Mouse (Mus musculus) testis, adult 2 months (tissue): ENCODE results near the gene Notum. TPM values are rescaled to one million over a fixed set of nuclear protein-coding genes. Genes with fewer than 3 reads are reported as not detected.

Source experiments
- H3K27ac ChIP-seq: fragments of 200-500 bp; 2 replicates; pipeline ENCODE4 v1.5.1; 2012; ENCODE audit warnings: low read depth, low read length; ENCODE audit not compliant: control insufficient read depth, insufficient read depth
- H3K27me3 ChIP-seq: fragments of 200-500 bp; 2 replicates; pipeline ENCODE4 v1.6.1; 2012; ENCODE audit warnings: mild to moderate bottlenecking, low read length, moderate library complexity; ENCODE audit not compliant: control insufficient read depth, insufficient read depth
- H3K36me3 ChIP-seq: fragments of 200-500 bp; 2 replicates; pipeline ENCODE4 v1.6.1; 2012; ENCODE audit warnings: mild to moderate bottlenecking, low read length; ENCODE audit not compliant: control insufficient read depth, insufficient read depth
- H3K4me1 ChIP-seq: fragments of 200-500 bp; 2 replicates; pipeline ENCODE4 v1.6.1; 2012; ENCODE audit warnings: low read length; ENCODE audit not compliant: control insufficient read depth, insufficient read depth
- H3K4me3 ChIP-seq: fragments of 200-500 bp; 2 replicates; pipeline ENCODE4 v1.5.1; 2012; ENCODE audit warnings: low read depth, mild to moderate bottlenecking, low read length, moderate library complexity, mixed read lengths; ENCODE audit not compliant: control insufficient read depth
- CTCF ChIP-seq: fragments of 200-500 bp; IDR thresholded peaks from 2 replicates; pipeline ENCODE4 v1.5.1; 2012; ENCODE audit warnings: low read depth, mild to moderate bottlenecking, inconsistent platforms, low read length, moderate library complexity; ENCODE audit not compliant: control insufficient read depth, insufficient read depth, insufficient replicate concordance
- POLR2A ChIP-seq: fragments of 200-500 bp; IDR thresholded peaks from 2 replicates; pipeline ENCODE4 v1.6.1; 2012; ENCODE audit warnings: low read depth, mild to moderate bottlenecking, inconsistent platforms, low read length, moderate library complexity; ENCODE audit not compliant: control insufficient read depth
- polyA plus RNA-seq: library from polyadenylated mRNA; depleted of rRNA; stranded (reverse); fragments of >200 nt; gene quantifications from 2 replicates; pipeline ENCODE4 v1.2.3, GENCODE M21; 2012

Notum gene
- polyA plus RNA-seq, 1 experiment = 0.36 TPM

DNA sequence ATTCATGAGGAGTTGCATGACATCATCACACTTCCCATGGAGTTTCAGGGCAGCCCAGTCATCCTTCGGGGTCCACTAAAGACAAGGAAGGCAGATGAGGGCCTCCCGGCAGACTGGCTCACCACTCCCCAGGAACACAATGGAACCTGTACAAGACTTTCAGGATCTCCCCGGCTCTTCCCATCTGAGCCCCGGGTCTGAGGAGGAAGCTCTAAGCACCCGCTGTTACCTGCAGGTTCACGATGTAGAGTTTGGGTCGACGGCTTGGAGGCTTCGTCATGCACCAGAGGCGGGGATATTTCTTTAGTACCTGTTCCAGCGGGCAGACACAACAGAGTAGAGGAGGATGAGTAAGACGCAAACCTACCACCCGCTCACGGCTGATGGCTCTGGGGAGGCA is 40.8 kb downstream of the Notum start:
- Histone ChIP-seq H3K27me3 (no peaks in the 10 kb centered on the region), H3K36me3 (no peaks in the 10 kb centered on the region), H3K4me1 (peaks cover 17% of the 10 kb centered on the region), H3K4me3 (no peak overlapping the region), H3K27ac (no peak overlapping the region)
- TF ChIP-seq CTCF (no peak), POLR2A (0 out of 2 replicates have a peak, but pooled peaks have one; percentile 6)

DNA sequence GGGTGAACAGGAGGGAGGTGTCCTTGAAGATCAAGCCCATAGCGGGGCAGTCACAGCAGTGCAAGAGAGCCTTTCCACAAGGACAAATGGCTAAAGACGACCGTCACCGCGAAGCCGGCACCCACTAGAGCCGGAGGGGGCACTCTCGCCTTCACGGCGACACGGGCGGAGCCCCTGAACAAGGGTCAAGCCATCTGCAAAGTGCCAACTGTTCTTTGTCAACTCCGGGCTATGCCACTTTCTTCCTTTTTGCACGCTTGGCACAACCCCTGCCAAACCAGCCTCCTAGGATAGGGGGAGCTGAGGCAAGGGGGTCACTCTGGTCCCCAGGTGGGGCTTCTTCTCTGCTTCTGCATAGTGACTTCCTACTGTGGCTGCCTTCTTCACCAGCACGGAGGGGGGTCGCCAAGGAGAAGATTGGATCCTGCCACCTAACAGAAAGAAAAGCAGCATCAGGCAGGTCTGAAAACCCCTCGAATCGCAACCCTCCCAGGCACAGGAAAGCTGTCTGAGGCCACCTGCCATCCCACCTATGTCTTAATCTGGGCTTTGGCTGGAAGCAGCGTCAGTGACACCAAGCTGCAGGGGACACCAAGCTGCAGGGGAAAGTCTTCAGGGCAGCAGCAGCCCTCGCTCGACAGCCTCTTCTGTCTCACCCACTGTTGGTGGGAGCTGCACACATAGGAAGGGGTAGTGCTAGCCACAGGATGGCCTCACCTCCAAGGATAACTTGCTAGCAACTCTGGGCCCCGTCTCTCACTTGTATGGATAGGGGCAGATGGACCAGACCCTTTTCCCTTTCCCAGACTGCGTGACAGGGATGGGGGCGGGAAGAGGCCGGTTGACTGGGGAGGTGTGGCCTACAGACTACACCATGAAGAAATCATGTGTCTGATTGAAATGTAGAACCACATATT is 42.1 kb downstream of the Notum start:
- H3K4me1 ChIP-seq = peaks cover 15% of the 10 kb centered on the region
- no peak for TF ChIP-seq POLR2A
- TF ChIP-seq CTCF = no peak
- no peaks in the 10 kb centered on the region for H3K36me3 ChIP-seq
- no peak overlapping the region for H3K27ac ChIP-seq
- no peak overlapping the region for H3K4me3 ChIP-seq
- no peaks in the 10 kb centered on the region for H3K27me3 ChIP-seq

- Histone ChIP-seq H3K36me3 (no peaks in the 10 kb centered on the region; the same call in 1 of the 2 replicates), H3K27ac (peak within 1 kb of the TSS; percentile 87), H3K4me3 (peak within 1 kb of the TSS; percentile 89), H3K27me3 (no peaks in the 10 kb centered on the region), H3K4me1 (peaks cover 15% of the 10 kb centered on the region)
- no peak for TF ChIP-seq CTCF
- peak; percentile 83 for TF ChIP-seq POLR2A
Observed at GRCm38 (mm10) chr11:120617519-120618112, 43.4 kb downstream of the Notum start, which contains the start of gene Pcyt2. Pcyt2 (minus strand) TSS chr11:120617936.

- no peak for TF ChIP-seq POLR2A
- no peak for TF ChIP-seq CTCF
- Histone ChIP-seq H3K27ac (peak overlapping the region; percentile 87), H3K36me3 (no peaks in the 10 kb centered on the region; the same call in 1 of the 2 replicates), H3K27me3 (no peaks in the 10 kb centered on the region), H3K4me1 (peaks cover 15% of the 10 kb centered on the region), H3K4me3 (peak overlapping the region; percentile 89)
Observed at GRCm38 (mm10) chr11:120616617-120617294, 44.2 kb downstream of the Notum start.

- Histone ChIP-seq H3K36me3 (no peaks in the 10 kb centered on the region; the same call in 1 of the 2 replicates), H3K4me1 (peaks cover 15% of the 10 kb centered on the region), H3K27ac (no peak overlapping the region), H3K4me3 (no peak overlapping the region), H3K27me3 (no peaks in the 10 kb centered on the region)
- no peak for TF ChIP-seq CTCF
- no peak for TF ChIP-seq POLR2A
Observed at GRCm38 (mm10) chr11:120615606-120616203, 45.3 kb downstream of the Notum start.

DNA sequence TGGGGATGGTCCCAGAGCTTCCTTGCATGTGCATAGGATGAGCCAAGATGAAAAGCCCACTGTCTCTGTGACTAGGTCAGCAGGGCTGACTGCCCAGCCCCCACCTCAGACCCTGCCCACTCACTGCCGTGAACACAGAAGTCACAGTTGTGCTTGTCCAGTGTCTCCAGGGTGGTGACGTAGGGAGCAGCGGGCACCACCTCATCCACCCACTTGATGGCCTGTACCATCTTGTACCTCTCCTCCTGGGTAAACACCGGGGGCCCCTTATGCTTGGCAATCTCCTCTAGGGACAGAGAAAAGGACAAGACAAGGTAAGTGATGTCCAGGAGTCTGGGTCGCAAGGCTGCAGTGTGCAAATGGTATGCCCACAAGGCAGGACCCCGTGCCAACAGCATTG is 45.8 kb downstream of the Notum start:
- Histone ChIP-seq H3K27me3 (no peaks in the 10 kb centered on the region), H3K4me1 (peaks cover 15% of the 10 kb centered on the region), H3K36me3 (no peaks in the 10 kb centered on the region; the same call in 1 of the 2 replicates), H3K4me3 (no peak overlapping the region), H3K27ac (no peak overlapping the region)
- no peak for TF ChIP-seq POLR2A
- no peak for TF ChIP-seq CTCF

DNA sequence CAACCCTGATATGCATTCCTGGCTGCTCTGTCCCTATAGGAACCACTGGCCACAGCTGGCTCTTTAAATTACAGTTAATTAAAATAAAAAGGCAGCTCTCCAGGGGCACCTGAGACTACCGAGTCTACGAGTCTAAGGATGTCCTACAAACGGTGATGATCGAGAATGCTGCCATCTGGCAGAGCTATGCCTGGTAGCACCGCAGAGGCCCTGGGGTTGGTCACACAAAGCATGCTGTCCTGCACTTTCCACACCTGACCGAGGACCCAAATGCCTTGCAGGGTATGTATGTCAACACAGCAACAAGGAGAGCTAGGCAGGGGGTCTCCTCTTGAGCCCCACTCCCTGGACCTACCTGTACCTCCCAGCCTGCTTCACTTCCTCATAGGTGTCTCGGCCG is 47.0 kb downstream of the Notum start:
- H3K4me1 ChIP-seq = peaks cover 19% of the 10 kb centered on the region
- H3K36me3 ChIP-seq = no peaks in the 10 kb centered on the region; the same call in 1 of the 2 replicates

More for the DNA sequence above, 47.0 kb downstream of the Notum start:
- Histone ChIP-seq H3K4me3 (no peak overlapping the region), H3K27me3 (no peaks in the 10 kb centered on the region), H3K27ac (no peak overlapping the region)
- TF ChIP-seq CTCF = no peak
- no peak for TF ChIP-seq POLR2A
